Mouse (Mus musculus) kidney, embryonic 14.5 days (tissue): ENCODE measurements around the gene Sec63. TPM values are rescaled to one million over a fixed set of nuclear protein-coding genes. Genes with fewer than 3 reads are reported as not detected.
A peak's percentile ranks its signal among the peaks of the same experiment; 100 is the strongest.

Source experiments
- ATAC-seq: fragments of 200-750 bp; cut with Nextera tagmentation; 2 replicates; pipeline ENCODE4 v1.8.0; 2017; ENCODE audit warnings: moderate number of reproducible peaks, mild to moderate bottlenecking, moderate TSS enrichment, moderate library complexity; ENCODE audit not compliant: low FRiP score, low TSS enrichment
- H3K27ac ChIP-seq: fragments of 300-500 bp; sonication (generic); 2 replicates; pipeline ENCODE4 v1.5.1; 2014; ENCODE audit warnings: low read depth, mild to moderate bottlenecking, low read length, moderate library complexity, mixed read lengths
- H3K27me3 ChIP-seq: fragments of 300-500 bp; sonication (generic); 2 replicates; pipeline ENCODE4 v1.6.1; 2014; ENCODE audit warnings: mild to moderate bottlenecking, low read length; ENCODE audit not compliant: control insufficient read depth, insufficient read depth
- H3K36me3 ChIP-seq: fragments of 300-500 bp; sonication (generic); 2 replicates; pipeline ENCODE4 v1.6.1; 2014; ENCODE audit warnings: low read length, mixed read lengths; ENCODE audit not compliant: control insufficient read depth, insufficient read depth
- H3K4me1 ChIP-seq: fragments of 300-500 bp; sonication (generic); 2 replicates; pipeline ENCODE4 v1.6.1; 2014; ENCODE audit warnings: low read length, mixed read lengths; ENCODE audit not compliant: control insufficient read depth, insufficient read depth
- H3K4me2 ChIP-seq: fragments of 300-500 bp; sonication (generic); replicated peaks from 2 replicates; pipeline ENCODE4 v1.6.1; 2014; ENCODE audit warnings: low read depth, mild to moderate bottlenecking, low read length
- H3K4me3 ChIP-seq: fragments of 300-500 bp; sonication (generic); 2 replicates; pipeline ENCODE4 v1.5.1; 2014; ENCODE audit warnings: mild to moderate bottlenecking, low read length
- H3K9ac ChIP-seq: fragments of 300-500 bp; sonication (generic); 2 replicates; pipeline ENCODE4 v1.6.1; 2014; ENCODE audit warnings: low read depth, mild to moderate bottlenecking, low read length, moderate library complexity
- H3K9me3 ChIP-seq: fragments of 300-500 bp; sonication (generic); 2 replicates; pipeline ENCODE4 v1.6.1; 2016; ENCODE audit warnings: low read length; ENCODE audit not compliant: control insufficient read depth
- WGBS: fragments of 180-500 bp; shearing (Covaris S2); extraction: QIAGEN DNeasy Blood & Tissue Kit; methylation state at CpG from one replicate; pipeline ENCODE4 v1.1.7; 2014; 5-methylcytosine and 5-hydroxymethylcytosine counted together
- polyA plus RNA-seq: library from polyadenylated mRNA; unstranded; fragments of >200 nt; fragmentation: Nextera tagmentation; extraction: Ambion mirVana; gene quantifications from 2 replicates; pipeline ENCODE4 v1.2.1, GENCODE M21; 2014

Sec63 gene
- polyA plus RNA-seq, 1 experiment from 2014 or later, result 27.0 TPM

DNA sequence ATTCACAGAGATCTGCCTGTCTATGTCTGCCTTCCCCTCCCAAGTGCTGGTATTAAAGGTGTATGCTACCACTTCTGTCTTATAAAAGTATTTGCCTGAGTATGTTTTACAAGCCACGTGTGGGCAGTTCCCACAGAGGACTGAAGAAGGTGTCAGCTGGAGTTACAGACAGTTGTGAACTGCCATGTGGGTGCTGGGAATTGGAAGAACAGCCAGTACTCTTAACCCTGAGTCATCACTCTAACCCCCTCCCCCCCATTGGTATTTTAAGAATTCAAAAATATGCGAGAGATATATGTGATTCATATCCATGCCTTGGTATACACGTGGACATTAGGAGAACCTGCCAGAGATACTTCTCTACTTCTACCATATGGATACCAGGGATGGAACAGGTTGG, 20.4 kb downstream of the Sec63 start:
- no peak overlapping the region for H3K4me2 ChIP-seq
- no peaks in the 10 kb centered on the region for H3K27me3 ChIP-seq
- no peaks in the 10 kb centered on the region for H3K9me3 ChIP-seq
- H3K27ac ChIP-seq, result no peak overlapping the region
- no peaks in the 10 kb centered on the region for H3K4me1 ChIP-seq
- no peak for ATAC-seq
- H3K36me3 ChIP-seq, result peaks cover 5% of the 10 kb centered on the region; the same call in 1 of the 2 replicates
- no peak overlapping the region for H3K9ac ChIP-seq
- WGBS, result 55% methylated on average over 3 of the region's 3 CpGs
- H3K4me3 ChIP-seq, result no peak overlapping the region

DNA sequence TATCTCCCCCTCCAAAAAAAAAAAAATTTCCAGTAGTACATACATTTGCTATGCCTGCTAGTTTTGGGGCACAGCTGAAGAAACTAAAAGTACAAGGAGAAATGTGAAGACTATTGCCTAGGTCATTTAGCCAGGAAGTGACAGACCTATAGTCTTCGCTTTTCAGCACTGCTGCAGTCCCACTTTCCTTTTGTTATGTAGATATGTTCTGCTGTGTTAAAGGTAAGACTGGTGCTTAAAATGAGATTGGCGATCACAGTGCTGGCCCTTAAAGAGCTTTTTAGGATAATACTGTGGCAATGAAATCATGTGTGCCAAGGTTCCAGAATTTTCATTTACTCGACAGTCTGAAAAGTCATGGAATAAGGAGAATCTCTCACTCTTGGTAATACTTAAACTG, 39.6 kb downstream of the Sec63 start:
- H3K9me3 ChIP-seq, result no peaks in the 10 kb centered on the region
- H3K9ac ChIP-seq, result no peak overlapping the region
- no peak for ATAC-seq
- H3K4me3 ChIP-seq, result no peak overlapping the region
- peaks cover 66% of the 10 kb centered on the region for H3K36me3 ChIP-seq
- no peaks in the 10 kb centered on the region for H3K4me1 ChIP-seq
- H3K4me2 ChIP-seq, result no peak overlapping the region
- H3K27ac ChIP-seq, result no peak overlapping the region
- H3K27me3 ChIP-seq, result no peaks in the 10 kb centered on the region
- 75% methylated on average over 3 of the region's 3 CpGs for WGBS

DNA sequence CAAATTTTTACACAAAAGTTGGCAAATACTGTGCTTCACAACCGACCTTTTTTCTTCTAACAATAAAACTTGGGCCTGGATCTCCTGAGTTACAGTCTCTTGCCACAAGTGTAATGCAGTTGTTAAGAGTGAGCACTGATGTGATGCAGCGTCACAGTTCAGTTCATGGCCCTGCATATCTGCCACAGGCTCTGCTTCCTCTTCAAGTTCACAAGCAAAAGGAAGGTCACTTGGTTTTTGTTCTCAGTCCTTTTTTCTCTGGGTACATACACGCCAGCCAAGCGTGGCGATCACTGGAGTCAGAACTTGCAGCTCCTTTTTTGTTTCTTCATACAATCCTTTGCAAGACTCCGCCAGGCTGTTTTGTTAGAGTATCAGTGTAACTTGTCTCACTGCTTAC, 64.6 kb downstream of the Sec63 start:
- Histone ChIP-seq H3K27me3 (no peaks in the 10 kb centered on the region), H3K9ac (no peak overlapping the region), H3K27ac (peak overlapping the region; percentile 47), H3K4me3 (no peak overlapping the region), H3K36me3 (peaks cover 69% of the 10 kb centered on the region), H3K9me3 (no peaks in the 10 kb centered on the region), H3K4me2 (no peak overlapping the region), H3K4me1 (no peaks in the 10 kb centered on the region)
- 63% methylated on average over 6 of the region's 6 CpGs for WGBS
- ATAC-seq, result no peak

DNA sequence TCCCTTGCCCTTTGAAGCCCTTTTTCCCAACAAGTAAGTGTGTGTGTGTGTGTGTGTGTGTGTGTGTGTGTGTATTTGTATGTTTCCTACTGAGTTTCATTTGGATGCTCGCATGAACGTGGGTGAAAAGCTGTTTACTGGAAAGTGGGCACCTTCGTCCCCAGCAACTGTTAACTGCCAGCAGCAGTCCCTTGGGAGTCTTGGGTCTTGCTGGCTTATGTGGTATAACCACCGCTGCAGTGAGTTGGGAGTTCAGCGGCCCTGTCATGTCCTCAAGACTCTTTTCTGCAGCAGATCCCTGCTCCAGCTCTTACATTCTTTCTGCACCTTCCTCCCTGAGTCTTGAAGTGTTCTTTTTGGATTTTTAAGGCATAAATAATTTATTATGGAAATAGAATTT, 65.9 kb downstream of the Sec63 start:
- H3K4me1 ChIP-seq, result no peaks in the 10 kb centered on the region
- WGBS, result 85% methylated on average over 5 of the region's 5 CpGs
- no peak overlapping the region for H3K4me2 ChIP-seq
- peaks cover 66% of the 10 kb centered on the region for H3K36me3 ChIP-seq
- H3K27me3 ChIP-seq, result no peaks in the 10 kb centered on the region
- no peaks in the 10 kb centered on the region for H3K9me3 ChIP-seq
- no peak overlapping the region for H3K4me3 ChIP-seq
- ATAC-seq, result no peak
- H3K27ac ChIP-seq, result no peak overlapping the region
- H3K9ac ChIP-seq, result no peak overlapping the region

DNA sequence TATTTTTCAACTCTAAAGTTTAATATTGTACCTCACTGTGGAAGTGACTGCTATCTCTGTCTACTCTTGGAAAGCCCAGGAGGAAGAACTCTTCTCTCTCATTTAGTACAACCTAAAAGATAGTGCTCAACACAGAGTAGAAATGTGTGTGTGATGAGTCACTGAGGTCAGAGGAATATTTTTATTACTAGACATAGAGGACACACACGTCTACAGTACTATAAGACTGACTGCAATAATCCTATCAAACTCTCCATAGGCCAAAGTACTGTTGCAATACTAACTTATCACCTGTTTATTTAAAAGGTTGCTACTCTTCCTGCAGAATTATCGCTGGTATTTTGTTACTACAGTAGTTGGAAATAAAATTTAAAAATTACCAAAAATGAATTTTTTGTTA, 68.7 kb downstream of the Sec63 start:
- H3K27me3 ChIP-seq, result no peaks in the 10 kb centered on the region
- H3K36me3 ChIP-seq, result peaks cover 68% of the 10 kb centered on the region
- H3K4me1 ChIP-seq, result no peaks in the 10 kb centered on the region
- no peak overlapping the region for H3K27ac ChIP-seq
- no peak overlapping the region for H3K4me2 ChIP-seq
- H3K4me3 ChIP-seq, result no peak overlapping the region
- ATAC-seq, result no peak
- H3K9me3 ChIP-seq, result no peaks in the 10 kb centered on the region
- 83% methylated on average over 2 of the region's 2 CpGs for WGBS
- H3K9ac ChIP-seq, result no peak overlapping the region

DNA sequence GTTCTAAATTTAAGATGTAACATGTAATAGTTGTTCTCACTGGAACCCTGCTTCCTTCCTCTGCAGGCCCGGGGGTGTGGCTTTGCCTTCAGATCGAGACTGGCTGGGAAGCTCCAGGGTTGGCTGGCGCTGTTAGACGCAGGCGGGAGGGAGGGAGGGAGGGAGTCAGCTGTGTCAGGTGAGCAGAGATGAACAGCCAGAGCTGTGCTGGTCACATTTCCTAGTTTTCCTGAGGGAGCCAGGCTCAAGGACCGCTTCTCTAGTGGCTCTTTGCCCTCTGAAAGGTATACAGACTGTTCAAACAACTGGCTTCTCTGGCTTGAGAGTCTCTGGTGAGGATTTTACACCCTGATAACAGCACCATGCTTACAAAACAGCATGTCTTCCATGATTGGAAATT, 69.1 kb downstream of the Sec63 start:
- ATAC-seq, result no peak
- Histone ChIP-seq H3K9ac (no peak overlapping the region), H3K27me3 (no peaks in the 10 kb centered on the region), H3K9me3 (no peaks in the 10 kb centered on the region), H3K4me1 (no peaks in the 10 kb centered on the region), H3K4me3 (no peak overlapping the region), H3K36me3 (peaks cover 68% of the 10 kb centered on the region), H3K27ac (no peak overlapping the region), H3K4me2 (no peak overlapping the region)
- 77% methylated on average over 6 of the region's 6 CpGs for whole genome bisulfite sequencing

DNA sequence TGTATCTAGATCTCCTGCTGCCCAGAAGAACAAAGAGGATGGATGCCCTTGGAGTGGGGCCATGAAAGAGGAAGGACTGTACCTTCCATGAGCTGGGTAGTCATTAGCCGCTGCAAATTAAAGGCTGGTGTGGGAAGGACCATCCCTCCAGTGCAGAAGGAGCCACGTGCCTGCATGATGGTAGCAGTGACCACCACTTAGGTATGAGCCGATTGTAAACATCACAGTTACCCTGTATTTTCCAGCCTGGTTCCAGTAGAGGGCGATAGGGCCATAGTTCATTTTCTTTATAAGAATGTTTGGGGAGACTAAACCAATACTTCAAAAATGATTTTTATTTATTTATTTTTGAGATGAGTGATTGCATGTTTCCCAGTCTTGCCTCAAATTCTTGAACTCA, 71.4 kb downstream of the Sec63 start:
- Histone ChIP-seq H3K27ac (no peak overlapping the region), H3K36me3 (peaks cover 64% of the 10 kb centered on the region), H3K9ac (no peak overlapping the region), H3K4me1 (no peaks in the 10 kb centered on the region), H3K4me2 (no peak overlapping the region), H3K9me3 (no peaks in the 10 kb centered on the region), H3K27me3 (no peaks in the 10 kb centered on the region), H3K4me3 (no peak overlapping the region)
- WGBS, result 56% methylated on average over 4 of the region's 4 CpGs
- no peak for ATAC-seq

DNA sequence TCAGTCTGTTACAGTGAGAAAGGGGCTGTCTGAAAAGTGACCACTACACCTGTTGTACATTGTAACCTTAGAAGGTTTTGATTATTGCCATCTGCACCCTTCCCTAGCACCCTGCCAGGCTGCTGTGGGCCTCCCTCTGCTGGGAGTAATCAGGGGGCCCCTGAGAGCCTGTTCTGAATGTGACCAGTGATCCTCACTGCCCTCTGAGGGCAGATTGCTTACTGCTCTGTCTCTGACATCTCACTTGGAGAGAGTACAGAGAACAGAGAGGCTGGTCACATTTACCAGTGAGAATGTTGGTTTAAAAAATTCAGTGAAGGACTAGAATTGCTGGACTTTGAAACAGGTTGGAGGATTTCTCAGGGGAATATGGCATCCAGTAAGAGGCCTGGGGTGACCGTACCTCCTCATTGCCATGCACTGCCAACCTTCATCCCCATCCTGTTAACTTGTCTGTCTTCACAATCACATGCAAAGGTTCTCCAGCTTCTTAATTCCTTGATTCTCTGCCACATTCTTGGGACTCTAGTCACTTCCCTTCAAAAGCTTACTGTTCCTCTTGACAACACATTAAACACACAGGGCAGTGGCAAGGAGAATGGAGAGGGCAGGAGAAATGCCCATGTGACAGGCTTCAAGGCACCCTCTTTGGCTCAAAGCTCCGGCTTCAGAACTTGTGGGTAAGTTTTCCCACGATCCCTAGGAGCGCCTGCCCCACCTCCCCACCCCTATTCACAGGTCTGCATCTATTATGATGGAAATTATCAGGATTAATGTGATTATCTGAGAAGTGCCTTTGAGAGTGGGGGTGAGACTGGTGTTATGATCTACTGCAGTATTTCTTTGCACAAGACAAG, 72.8 kb downstream of the Sec63 start:
- no peak for ATAC-seq
- H3K9ac ChIP-seq, result no peak overlapping the region
- no peak overlapping the region for H3K4me3 ChIP-seq
- no peaks in the 10 kb centered on the region for H3K27me3 ChIP-seq
- H3K36me3 ChIP-seq, result peaks cover 50% of the 10 kb centered on the region
- H3K4me1 ChIP-seq, result no peaks in the 10 kb centered on the region
- H3K9me3 ChIP-seq, result no peaks in the 10 kb centered on the region; the same call in 1 of the 2 replicates
- H3K27ac ChIP-seq, result no peak overlapping the region
- WGBS, result 90% methylated on average over 4 of the region's 4 CpGs
- no peak overlapping the region for H3K4me2 ChIP-seq

DNA sequence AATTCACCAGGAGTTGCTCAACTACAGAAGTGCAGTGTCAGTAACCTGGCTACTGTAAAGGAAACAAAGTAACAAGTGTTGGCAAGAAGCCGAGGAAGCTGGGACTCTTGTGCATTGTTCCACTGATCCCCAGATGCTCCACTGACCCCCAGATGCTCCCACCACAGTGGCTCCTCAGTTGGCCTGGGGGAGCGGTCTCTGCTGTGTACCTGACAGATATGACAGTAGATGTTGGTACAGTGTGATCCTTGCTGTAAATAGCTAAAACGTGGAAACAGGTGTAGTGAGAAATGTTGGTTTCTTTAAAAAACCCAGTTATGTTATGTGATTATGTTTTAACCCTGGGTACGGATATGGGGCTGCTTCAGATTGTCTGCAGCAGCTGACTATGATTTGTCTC, 76.8 kb downstream of the Sec63 start:
- WGBS, result 82% methylated on average over 4 of the region's 4 CpGs

More for the DNA sequence above, 76.8 kb downstream of the Sec63 start:
- no peak for ATAC-seq
- Histone ChIP-seq H3K4me2 (no peak overlapping the region), H3K27ac (no peak overlapping the region), H3K4me3 (no peak overlapping the region), H3K27me3 (no peaks in the 10 kb centered on the region), H3K9me3 (no peaks in the 10 kb centered on the region; the same call in 1 of the 2 replicates), H3K9ac (no peak overlapping the region), H3K36me3 (peaks cover 26% of the 10 kb centered on the region), H3K4me1 (no peaks in the 10 kb centered on the region)
